Mouse (Mus musculus) left cerebral cortex, adult 18-20 months (tissue): ENCODE results near the gene Klk1b21. TPM values are rescaled to one million over a fixed set of nuclear protein-coding genes. Genes with fewer than 3 reads are reported as not detected.
"Not testable (repeated sequence)": the region's sequence is repeated elsewhere in the genome, so short reads cannot be mapped to it uniquely, and the experiment has no call there.

Experiments used
- DNase-seq, 2 experiments: peaks; one replicate each; pipeline ENCODE4 v3.0.0; 2021 to 2022; ENCODE audit warnings: low spot score in 2 of 2, mixed read lengths in 1 of 2
- long read RNA-seq, 2 experiments: library from polyadenylated mRNA; stranded (forward); transcript quantifications; one replicate each; pipeline ENCODE4 v2.0.0; 2021
- total RNA-seq, 2 experiments: library from RNA; stranded (reverse); gene quantifications; 2 replicates each; pipeline ENCODE4 v1.2.3; 2021

Gene Klk1b21
- total RNA-seq = not detected
- long read RNA-seq, experiment 1 = 0 reads
- long read RNA-seq, experiment 2 = 0 reads

GRCm38 (mm10) chr7:44102028-44102427 lies at the start of gene Klk1b21:
TSS of gene Klk1b21 (plus strand) at chr7:44102328.
- not testable (repeated sequence) for DNase-seq

GRCm38 (mm10) chr7:44072117-44072516 lies 30.0 kb upstream of the Klk1b21 start:
- DNase-seq = no peak

- DNase-seq = no peak
Measured at GRCm38 (mm10) chr7:44077703-44078102, 24.4 kb upstream of the Klk1b21 start.

- no peak for DNase-seq
Measured at GRCm38 (mm10) chr7:44096111-44096510, 6.0 kb upstream of the Klk1b21 start.

DNA sequence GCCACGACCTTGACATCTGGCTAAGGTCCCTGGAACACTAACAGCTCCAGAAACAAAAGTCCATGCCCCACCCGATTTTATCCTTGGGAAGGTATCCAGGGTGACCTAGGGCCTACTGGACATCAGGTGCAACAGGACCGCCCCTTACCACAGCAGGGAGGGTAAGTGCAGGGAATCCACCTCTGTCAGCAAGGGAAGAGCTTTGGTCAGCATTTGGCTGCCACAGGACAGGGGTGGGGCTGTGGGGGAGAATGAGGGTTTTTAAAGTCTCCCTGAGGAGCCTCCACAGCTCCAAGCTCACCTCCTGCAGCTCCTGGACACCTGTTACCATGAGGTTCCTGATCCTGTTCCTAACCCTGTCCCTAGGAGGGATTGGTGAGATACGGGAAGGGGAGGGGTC lies 10.2 kb downstream of the Klk1b21 start, which contains the start of gene Klk1b22:
Gene Klk1b22, plus strand, starts transcription at position 301 of the 400 bp plus-strand sequence.
- DNase-seq = no peak

- DNase-seq = no peak
Measured at GRCm38 (mm10) chr7:44123445-44123844, 21.3 kb downstream of the Klk1b21 start.

DNA sequence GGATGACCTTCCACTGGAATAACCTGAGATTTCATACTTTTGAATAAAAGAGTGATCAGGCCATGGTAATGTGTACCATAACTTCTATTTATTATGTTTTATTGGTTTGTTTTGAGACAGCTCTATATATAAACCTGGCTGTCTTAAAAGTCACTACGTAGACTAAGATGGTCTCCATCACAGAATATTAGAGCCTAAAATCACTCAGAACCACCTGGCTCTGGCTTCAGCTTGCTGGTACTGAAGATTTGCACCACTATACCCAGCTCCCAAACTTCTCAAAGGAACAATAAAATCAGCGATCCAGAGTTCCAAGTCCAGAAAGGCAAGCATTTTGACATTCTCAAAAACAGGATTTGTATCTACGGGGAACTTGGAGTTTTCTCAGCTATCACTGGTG lies 34.3 kb downstream of the Klk1b21 start, which contains the start of gene Klk1b16:
Gene Klk1b16, plus strand, starts transcription at position 301 of the 400 bp plus-strand sequence.
- DNase-seq = no peak

Other genes starting within 250 kb of the Klk1b21 start
- not detected for gene Klk4, start 221.2 kb upstream of the Klk1b21 start, total RNA-seq
- not detected for gene Klk15, start 168.6 kb upstream of the Klk1b21 start, total RNA-seq
- not detected for gene Klk1b8, start 151.7 kb upstream of the Klk1b21 start, total RNA-seq
- not detected for gene Klk1b1, start 135.6 kb upstream of the Klk1b21 start, total RNA-seq
- not detected for gene Klk1b9, start 126.3 kb upstream of the Klk1b21 start, total RNA-seq
- gene Klk1b11, start 106.5 kb upstream of the Klk1b21 start, total RNA-seq = not detected
- gene Klk1b26, start 90.2 kb upstream of the Klk1b21 start, total RNA-seq = not detected
- not detected for gene Klk1b27, start 50.0 kb upstream of the Klk1b21 start, total RNA-seq
- gene Klk1b22, start 10.3 kb downstream of the Klk1b21 start, total RNA-seq = not detected
- not detected for gene Klk1b16, start 34.4 kb downstream of the Klk1b21 start, total RNA-seq
- not detected for gene Klk1b24, start 85.9 kb downstream of the Klk1b21 start, total RNA-seq
- not detected for gene Klk1b3, start 95.9 kb downstream of the Klk1b21 start, total RNA-seq
- not detected for gene Klk1b4, start 105.1 kb downstream of the Klk1b21 start, total RNA-seq
- not detected for gene Klk1b5, start 113.6 kb downstream of the Klk1b21 start, total RNA-seq
- not detected for gene Klk1, start 123.0 kb downstream of the Klk1b21 start, total RNA-seq
- gene Gm36864, start 133.8 kb downstream of the Klk1b21 start, total RNA-seq = not detected
- gene 1700028J19Rik, start 144.4 kb downstream of the Klk1b21 start, total RNA-seq = 1 to 10 TPM; 1.1 to 1.2 TPM
- 10 to 100 TPM; 68.6 to 71.1 TPM for gene 2410002F23Rik, start 144.4 kb downstream of the Klk1b21 start, total RNA-seq
- not detected for gene Acp4, start 155.1 kb downstream of the Klk1b21 start, total RNA-seq
- gene Gm15517, start 159.1 kb downstream of the Klk1b21 start, total RNA-seq = not detected
- gene Clec11a, start 204.6 kb downstream of the Klk1b21 start, total RNA-seq = 1 to 10 TPM; 3.4 to 3.7 TPM
- gene Shank1, start 207.9 kb downstream of the Klk1b21 start, total RNA-seq = 100 to 1,000 TPM; 519 to 589 TPM